Mouse (Mus musculus): Measurements from ENCODE around the gene Arpc5.

DNA sequence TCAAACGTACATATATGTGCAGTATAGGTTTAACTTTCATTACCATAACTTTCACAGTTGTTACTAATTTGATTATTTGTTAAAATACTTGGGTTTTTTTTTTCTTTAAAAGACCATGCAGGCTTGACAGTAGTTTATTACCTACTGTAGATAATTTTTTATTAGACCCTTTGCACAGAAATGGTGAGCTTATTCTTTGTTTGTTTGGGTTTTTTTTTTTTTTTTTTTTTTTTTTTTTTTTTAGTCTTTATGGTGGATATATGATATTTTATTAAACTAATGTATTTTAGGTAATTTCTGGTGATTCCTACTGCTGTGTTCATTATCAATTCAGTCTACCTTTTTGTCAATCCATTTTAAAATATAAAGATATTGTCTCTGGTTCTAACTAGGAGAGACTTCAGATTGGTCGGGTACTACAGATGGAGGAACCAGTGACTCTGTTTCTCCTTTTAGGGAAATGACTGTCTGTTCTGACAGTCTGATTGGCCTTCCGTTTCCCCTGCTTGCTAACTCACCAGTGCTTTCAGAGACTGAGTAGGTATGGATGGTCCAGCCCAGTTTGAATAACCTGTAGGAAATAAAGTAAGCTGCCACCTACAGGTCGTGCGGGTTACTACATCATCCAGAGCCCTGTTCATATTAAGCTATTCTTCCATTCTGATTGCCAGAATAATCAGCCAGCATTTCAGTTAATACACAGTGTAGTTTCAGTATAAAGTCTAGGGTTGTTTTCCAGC, 1.6 kb downstream of the Arpc5 start:
- peak; percentile 93 for TF ChIP-seq CTCF (conservative IDR thresholded peaks at IDR 0.05; ENCODE audit: low read length)
- TF ChIP-seq POU5F1 (IDR thresholded peaks at IDR 0.05; ENCODE audit: borderline replicate concordance, low read length): no peak
- no peak for TF ChIP-seq NANOG (IDR thresholded peaks at IDR 0.05; ENCODE audit: borderline replicate concordance, low read length)
